Mouse (Mus musculus) gastrocnemius, adult 2 months (tissue): ENCODE measurements around the gene Barhl2. TPM values are rescaled to one million over a fixed set of nuclear protein-coding genes. Genes with fewer than 3 reads are reported as not detected.

ENCODE experiments used
- DNase-seq: peaks from one replicate; pipeline ENCODE4 v3.0.0; 2022
- H3K27ac ChIP-seq: fragments of 200-600 bp; 2 replicates; pipeline ENCODE4 v1.8.1; 2022; ENCODE audit warnings: mild to moderate bottlenecking
- H3K4me3 ChIP-seq: fragments of 200-600 bp; 2 replicates; pipeline ENCODE4 v1.8.1; 2022; ENCODE audit warnings: mild to moderate bottlenecking, moderate library complexity
- CTCF ChIP-seq: fragments of 200-600 bp; IDR thresholded peaks from 2 replicates; pipeline ENCODE4 v1.8.1; 2022; ENCODE audit warnings: antibody characterized with exemption, mild to moderate bottlenecking, moderate library complexity
- intact Hi-C: fragments of 180-260 bp; cut with DNase I; formaldehyde crosslinking; loops from one replicate; pipeline ENCODE4 v1.15.1; 2025
- total RNA-seq, 2 experiments: library from RNA; stranded (reverse); gene quantifications; 2 replicates each; pipeline ENCODE4 v1.2.3; 2021

Barhl2 gene
- total RNA-seq, 2 experiments from 2014 or later: not detected

DNA sequence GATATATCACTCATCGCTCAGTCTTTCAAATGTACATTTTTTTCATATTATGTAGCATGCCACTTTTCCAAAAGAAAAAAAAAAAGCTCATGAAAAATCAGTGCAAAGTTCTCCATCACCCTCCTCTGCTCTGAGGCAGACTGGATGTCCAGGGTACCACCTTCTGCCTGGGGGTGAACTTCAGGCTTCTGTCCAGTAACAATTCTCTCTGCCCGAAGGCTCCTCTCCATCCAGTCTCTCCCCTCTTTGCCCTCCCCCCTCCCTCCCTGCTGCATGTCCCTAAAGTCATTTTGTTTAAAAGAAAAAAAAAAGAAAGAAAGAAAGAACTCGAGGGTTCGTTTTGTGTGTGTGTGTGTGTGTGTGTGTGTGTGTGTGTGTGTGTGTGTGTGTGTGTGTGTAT lies 5.3 kb downstream of the Barhl2 start:
- no peak for TF ChIP-seq CTCF
- DNase-seq: no peak
- intact Hi-C loops: no loop called here
- no peak overlapping the region for H3K27ac ChIP-seq
- no peak overlapping the region for H3K4me3 ChIP-seq

DNA sequence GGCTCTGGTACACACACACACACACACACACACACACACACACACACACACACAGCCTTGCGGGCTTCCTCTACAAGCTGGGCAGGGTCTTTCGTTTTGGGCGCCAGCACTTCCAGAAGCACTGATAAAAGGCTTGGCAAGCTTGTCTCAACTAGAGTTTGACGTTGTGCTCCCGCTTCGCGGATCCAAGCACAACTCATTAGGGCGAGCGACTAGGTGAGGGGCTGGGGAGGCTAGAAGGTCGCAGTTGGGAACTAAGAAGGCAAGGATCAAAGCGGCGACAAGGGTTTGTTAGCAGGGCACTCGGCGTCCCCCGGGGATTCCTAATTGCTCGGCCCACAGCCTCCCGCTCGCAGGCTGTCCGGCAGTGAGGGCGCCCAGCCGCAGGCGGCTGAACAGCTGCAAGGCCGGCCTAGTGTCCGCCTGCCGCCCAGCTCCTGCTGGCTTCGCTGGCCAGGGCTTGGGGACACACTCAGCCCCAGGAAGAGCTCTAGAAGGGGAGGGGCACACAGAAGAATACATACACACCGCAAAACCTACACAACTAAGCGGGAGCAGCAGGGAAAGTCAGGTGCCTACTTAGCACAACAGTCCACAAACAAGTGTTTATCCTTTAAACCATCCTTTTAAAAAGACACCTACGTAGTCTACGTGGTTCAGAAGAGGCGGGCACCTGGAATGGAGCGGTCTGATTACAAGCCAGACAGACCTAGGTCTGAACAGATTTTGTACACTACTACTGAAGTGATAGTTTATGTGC lies 6.1 kb downstream of the Barhl2 start:
- intact Hi-C loops: no loop called here
- Histone ChIP-seq H3K4me3 (no peak overlapping the region), H3K27ac (no peak overlapping the region)
- TF ChIP-seq CTCF: no peak
- DNase-seq: no peak

DNA sequence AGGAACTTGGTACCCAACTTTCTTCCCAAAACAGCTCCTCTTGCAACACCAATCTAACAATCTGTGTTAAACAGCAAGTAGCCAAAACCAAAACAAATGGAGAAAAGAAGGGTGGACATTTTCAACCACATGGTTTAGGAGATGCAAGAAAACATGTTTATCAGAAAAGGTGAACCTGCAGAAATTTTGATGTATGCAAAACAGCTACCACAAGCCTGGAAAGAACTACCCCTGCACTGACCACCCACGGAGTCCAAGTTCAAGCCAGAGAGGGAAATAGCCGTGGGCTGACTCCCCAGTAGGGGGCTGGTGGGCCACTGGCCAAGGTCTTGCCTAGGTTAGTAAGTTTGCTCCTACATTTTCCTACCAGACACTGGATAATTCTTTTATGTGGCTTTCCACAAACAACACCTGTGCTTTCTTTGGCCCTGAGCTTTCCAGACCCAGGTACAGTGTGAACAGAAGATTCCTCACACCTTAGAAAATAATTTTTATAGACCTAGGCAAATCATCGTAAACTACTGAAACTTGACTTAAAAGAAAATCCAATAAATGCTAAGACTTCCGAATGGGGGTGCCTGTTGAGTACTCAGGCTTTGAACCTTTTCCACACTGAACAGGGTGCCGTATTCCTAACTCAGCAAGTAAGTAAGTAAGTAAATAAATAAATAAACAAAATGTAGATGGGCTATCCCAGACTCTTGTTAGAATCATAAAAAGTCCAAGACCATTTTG lies 7.4 kb downstream of the Barhl2 start:
- no peak overlapping the region for H3K4me3 ChIP-seq
- H3K27ac ChIP-seq: no peak overlapping the region
- intact Hi-C loops: no loop called here
- DNase-seq: no peak
- TF ChIP-seq CTCF: no peak

DNA sequence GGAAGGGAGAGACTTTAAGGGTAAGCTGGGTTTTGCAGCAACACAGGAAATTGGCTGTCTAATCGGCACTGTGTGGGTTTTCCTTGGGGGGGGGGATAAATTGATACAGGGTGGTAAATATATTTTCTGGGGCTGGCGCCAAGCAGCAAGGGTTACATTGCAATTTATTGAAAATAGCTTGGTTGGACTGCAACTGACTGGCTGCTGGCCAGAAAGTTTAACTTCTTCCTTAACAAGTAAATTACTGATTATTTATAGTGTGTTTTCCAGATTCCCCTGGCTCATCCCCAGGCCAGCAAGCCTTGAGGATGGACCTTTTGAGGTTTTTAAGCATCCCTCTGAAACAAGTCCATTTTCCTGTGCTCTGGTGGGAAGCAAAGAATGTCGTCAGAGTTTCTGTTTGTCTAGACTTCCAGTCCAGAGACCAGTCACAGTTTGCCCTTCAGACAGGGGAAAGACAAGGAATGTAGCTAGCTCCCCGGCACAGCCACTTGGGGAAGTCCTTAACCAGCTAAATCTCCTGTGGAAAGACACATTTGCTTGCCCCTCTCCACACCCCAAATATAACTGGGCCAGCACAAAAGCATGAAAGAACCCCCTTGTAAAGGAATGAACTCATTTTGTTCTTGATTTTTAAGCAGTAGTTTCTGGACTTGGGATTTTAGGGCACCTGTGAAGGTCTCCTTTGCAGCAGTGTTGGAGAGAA lies 8.1 kb downstream of the Barhl2 start:
- Histone ChIP-seq H3K27ac (no peak overlapping the region), H3K4me3 (no peak overlapping the region)
- TF ChIP-seq CTCF: no peak
- DNase-seq: no peak
- intact Hi-C loops: no loop called here

DNA sequence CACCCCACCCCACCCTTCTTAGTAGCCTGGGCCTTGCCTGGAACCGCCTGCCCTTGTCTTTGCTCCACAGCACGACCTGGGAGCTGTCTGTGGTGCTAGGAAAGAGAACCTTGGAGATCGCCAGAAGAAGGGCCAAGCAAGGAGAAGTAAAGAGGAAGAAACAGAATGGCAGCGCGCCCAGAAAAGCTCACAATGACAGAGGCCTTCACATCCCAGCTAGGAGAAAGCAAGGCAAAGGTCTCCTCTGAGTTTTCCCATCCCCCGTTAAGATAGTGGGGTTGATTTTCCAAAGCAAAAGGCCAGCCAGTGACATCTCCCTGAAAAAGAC lies 9.2 kb downstream of the Barhl2 start:
- H3K27ac ChIP-seq: no peak overlapping the region
- no peak overlapping the region for H3K4me3 ChIP-seq
- TF ChIP-seq CTCF: no peak
- no peak for DNase-seq
- intact Hi-C loops: no loop called here

DNA sequence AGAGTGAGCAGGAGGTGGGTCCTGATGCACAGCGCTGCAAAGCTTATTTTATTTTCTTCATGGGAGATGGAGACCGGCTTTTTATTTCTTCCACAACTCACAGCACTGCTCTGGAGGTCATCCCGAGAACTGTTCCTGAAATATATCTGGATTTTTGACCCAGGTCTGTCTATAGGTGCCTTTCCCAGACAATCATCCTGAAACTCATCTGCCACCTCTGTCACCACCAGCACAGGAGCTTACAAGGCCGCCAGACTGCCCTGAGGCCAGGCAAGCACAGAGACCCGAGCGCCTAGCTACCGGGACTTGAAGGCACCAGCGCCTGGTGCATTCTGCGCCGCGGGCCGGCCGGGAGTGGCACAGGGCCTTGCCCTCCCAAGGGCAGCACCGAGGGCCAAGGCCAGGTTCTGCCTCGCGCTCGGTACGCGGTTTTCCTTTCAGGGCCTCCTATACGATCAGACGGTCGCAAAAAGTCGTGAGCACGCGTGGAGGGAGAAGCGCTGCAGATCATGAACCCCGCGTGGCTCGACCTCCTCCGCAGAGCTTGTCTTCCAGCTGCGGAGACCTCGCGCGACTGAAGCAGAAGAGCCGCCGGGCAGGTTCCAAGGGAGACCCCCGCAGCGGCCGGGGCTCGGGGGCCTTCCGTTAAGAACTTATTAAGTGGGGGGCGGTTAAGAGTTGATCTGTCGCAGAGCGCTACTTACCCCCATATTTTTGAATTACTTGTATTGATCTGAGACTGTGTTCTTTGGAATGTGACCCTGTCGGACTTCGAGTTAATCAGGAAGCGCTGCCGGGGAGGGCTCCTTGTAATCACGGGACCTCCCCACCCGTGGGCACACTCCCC lies 9.8 kb downstream of the Barhl2 start:
- intact Hi-C loops: no loop called here
- H3K4me3 ChIP-seq: no peak overlapping the region
- H3K27ac ChIP-seq: no peak overlapping the region
- TF ChIP-seq CTCF: no peak
- DNase-seq: no peak

DNA sequence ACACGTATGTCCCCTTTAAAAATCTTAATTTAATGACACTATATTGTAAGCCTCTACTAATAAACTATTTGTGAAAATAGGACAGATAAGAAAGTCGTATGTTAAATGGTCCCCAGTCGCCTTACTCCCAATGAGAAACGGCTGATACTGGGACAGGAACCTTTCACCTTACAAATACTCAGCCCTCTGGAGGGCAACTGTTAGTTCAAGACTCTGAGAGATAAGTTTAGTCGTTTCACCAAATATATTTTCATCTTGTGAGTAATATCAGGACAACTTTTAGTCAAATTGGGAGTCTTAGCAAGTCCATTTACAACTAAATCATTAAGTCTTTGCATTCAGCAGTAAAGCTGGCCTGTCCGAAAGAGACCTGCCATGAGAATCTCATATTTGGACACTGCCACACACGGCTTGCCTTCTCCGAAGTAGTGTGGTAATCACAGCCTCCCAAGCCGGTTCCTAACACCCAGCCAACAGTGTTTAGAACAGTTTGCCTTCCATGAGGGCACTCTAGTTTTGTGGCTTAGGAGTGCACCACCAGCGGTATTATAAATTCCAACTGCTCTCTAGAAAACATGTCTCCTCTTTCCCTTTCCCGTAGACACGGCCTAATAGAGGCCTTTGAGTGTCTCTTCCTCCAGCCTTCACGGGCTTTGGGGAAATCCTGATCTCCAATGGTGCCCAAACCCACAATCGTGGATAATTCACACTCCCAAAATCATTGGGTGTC lies 10.7 kb downstream of the Barhl2 start:
- H3K4me3 ChIP-seq: no peak overlapping the region
- DNase-seq: no peak
- intact Hi-C loops: no loop called here
- H3K27ac ChIP-seq: no peak overlapping the region
- no peak for TF ChIP-seq CTCF

DNA sequence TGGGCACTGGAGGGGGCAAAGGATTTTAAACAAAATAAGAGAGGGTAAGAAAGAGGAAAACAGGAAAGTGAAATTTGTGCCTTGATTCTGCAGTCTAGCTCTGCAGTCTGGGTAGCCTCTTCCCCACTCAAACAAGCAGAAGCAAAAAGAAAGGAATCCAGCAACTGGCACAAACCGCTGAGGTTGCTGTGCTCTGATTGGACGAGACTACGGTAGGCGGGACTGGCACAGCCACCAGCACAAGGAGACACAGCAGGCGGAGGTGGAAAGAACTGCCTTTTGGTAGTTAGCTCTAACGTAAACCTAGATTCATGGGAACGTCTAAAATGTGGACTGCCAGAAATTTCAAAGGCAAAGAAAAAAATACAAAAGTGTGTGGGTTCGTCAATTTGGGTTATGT lies 11.4 kb downstream of the Barhl2 start:
- H3K4me3 ChIP-seq: no peak overlapping the region
- DNase-seq: no peak
- TF ChIP-seq CTCF: no peak
- intact Hi-C loops: no loop called here
- no peak overlapping the region for H3K27ac ChIP-seq

DNA sequence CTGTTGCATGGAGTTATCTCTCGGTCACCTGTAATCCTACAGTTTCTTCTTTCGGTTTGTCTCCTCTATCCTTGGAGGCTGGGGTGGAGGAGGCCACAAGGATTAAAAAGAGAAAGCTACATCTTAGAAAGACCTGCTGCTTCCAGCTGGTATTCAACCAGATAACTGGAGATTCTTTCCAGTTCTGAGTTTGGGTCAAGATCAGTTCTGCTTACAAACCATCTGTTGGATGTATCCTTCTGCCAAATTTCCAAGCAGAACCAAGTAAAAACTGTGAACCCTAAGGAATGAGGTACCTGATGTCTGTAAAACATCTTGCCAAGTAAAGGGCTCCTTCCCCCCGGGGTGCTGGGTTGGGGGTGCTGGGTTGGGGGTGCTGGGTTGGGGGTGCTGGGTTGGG lies 12.3 kb downstream of the Barhl2 start:
- intact Hi-C loops: no loop called here
- Histone ChIP-seq H3K4me3 (no peak overlapping the region), H3K27ac (no peak overlapping the region)
- no peak for TF ChIP-seq CTCF
- no peak for DNase-seq

DNA sequence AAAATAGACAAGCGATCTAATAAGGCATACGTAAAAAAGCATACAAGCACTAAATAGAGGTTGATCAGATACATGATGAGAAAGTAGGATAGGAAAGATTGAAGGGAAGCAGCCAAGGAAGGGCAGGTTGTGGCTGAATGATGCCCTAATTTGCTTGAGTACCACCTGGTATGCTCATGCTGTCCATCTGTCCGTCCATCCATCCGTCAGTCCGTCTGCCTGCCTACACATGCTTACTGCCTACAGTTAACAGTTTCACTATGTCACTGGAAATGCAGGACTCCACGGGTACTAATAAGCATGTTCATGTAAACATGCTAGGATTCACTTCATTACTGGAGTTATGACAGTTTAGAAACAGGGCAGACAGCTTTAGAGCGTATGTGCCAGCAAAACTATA lies 19.1 kb downstream of the Barhl2 start:
- DNase-seq: no peak
- no peak overlapping the region for H3K27ac ChIP-seq
- TF ChIP-seq CTCF: no peak
- H3K4me3 ChIP-seq: no peak overlapping the region
- intact Hi-C loops: no loop called here

DNA sequence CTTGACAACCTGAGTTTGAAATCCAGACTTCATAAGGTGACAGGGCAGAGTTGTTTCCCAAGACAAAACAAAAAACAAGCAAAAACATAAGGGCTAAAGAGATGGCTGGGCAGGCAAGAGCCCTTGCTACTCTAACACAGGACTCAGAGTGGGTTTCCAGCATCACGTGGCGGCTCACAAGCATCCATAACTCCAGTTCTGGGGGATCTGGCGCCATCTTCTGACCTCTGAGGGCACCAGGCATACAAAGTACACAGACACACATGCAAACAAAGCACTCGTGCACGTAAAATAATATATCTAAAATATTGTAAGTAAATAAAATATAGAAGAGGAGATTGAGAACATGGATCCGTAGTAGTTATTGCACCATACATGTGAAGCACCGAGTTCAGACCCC lies 31.9 kb downstream of the Barhl2 start:
- intact Hi-C loops: no loop called here
- no peak for TF ChIP-seq CTCF
- DNase-seq: no peak
- H3K4me3 ChIP-seq: no peak overlapping the region
- no peak overlapping the region for H3K27ac ChIP-seq

DNA sequence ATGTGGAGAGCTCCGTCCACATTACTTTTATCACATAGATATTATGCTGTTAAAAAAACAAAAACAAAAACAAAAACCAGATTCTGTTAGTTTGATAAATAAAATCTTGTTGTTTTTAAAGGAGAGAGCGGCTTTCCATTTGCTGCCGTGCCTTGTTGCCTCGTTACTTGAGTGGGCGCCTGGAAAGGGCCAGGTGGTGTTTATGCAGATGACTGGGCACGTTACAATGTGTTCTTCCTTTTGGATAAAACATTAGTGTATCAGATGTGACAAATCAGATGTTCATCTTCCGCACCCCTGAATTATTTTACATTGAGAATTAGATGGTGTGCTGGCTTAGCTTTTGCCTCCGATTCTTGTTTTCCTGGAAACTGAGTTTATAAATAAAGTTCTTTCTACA lies 37.1 kb downstream of the Barhl2 start:
- TF ChIP-seq CTCF: no peak
- no peak overlapping the region for H3K4me3 ChIP-seq
- intact Hi-C loops: no loop called here
- no peak overlapping the region for H3K27ac ChIP-seq
- no peak for DNase-seq
